In the genomic region with DNA sequence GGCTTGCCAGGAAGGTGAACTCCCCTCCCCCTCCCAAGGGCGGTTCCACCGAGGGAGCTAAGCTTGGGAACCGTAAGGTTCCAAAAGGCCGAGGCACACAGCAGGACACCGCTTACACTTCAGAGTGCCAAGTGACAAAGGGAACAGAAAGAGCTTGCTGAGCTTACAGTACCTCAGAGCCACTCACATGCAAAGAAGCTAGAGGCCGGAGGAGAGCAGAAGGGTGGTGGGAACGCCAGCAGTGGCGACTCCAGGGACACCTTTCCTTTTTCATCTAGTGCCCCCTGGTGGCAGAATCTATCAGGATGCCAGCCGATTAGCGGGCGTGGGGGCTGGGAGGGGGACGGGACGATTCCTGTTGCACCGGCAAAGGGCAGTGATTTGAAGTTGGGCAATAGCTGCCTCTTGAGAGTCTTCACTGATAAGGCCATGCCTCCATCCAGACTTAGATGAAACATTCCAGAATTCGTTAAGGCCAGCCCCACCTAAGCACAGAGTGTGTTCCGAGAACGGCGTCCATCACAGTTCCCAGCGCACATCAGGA, we compare ENCODE assay signal across 8 mouse cellular contexts. TPM values are rescaled to one million over a fixed set of nuclear protein-coding genes. Genes with fewer than 3 reads are reported as not detected.
DNase-seq lines count a peak whose midpoint lies in the region; ATAC-seq and TF ChIP-seq lines count a peak whose summit lies in the region.

No protein-coding gene starts in this region.

- no peak for TF ChIP-seq POLR2A in thymus, adult 2 months (IDR thresholded peaks at IDR 0.05; ENCODE audit: control insufficient read depth, extremely low read depth, insufficient read depth, low read length, poor library complexity)
- TF ChIP-seq POLR2A in liver, adult 2 months (IDR thresholded peaks at IDR 0.05; ENCODE audit: extremely low read depth, insufficient read depth, low read length), result no peak

- no peaks in the 10 kb centered on the region for H3K36me3 ChIP-seq in thymus, adult 2 months (ENCODE audit: control insufficient read depth, insufficient read depth, low read length)
- no peaks in the 10 kb centered on the region for H3K36me3 ChIP-seq in intestine, embryonic 16.5 days (ENCODE audit: control insufficient read depth, insufficient read depth, low read length)
- H3K36me3 ChIP-seq in liver, adult 2 months (ENCODE audit: control insufficient read depth, insufficient read depth, low read length), result no peaks in the 10 kb centered on the region
- H3K36me3 ChIP-seq in midbrain, embryonic 16.5 days (ENCODE audit: control insufficient read depth, insufficient read depth, low read length), result no peaks in the 10 kb centered on the region

- 10% methylated on average over 19 of the region's 19 CpGs for WGBS in thymus, adult 2 months
- 7% methylated on average over 19 of the region's 19 CpGs for WGBS in intestine, embryonic 16.5 days
- WGBS in liver, adult 2 months, result 5% methylated on average over 19 of the region's 19 CpGs
- 2% methylated on average over 19 of the region's 19 CpGs for WGBS in midbrain, embryonic 16.5 days

- no peaks in the 10 kb centered on the region for H3K79me2 ChIP-seq in liver, adult 2 months (ENCODE audit: control insufficient read depth, insufficient read depth, low read length)

- H3K4me2 ChIP-seq in intestine, embryonic 16.5 days (ENCODE audit: low read depth, low read length), result peak overlapping the region; percentile 67
- peak overlapping the region; percentile 47 for H3K4me2 ChIP-seq in midbrain, embryonic 16.5 days (ENCODE audit: low read length)

- no peaks in the 10 kb centered on the region for H3K9me3 ChIP-seq in intestine, embryonic 16.5 days (ENCODE audit: control insufficient read depth, low read length)
- no peaks in the 10 kb centered on the region for H3K9me3 ChIP-seq in midbrain, embryonic 16.5 days (replicated peaks; ENCODE audit: control insufficient read depth, low read length, poor library complexity, severe bottlenecking)

- H3K9ac ChIP-seq in intestine, embryonic 16.5 days (ENCODE audit: low read depth, low read length), result peak overlapping the region; percentile 47; the same call in 1 of the 2 replicates
- H3K9ac ChIP-seq in liver, adult 2 months (ENCODE audit: low read depth, low read length), result no peak overlapping the region
- peak overlapping the region; percentile 49 for H3K9ac ChIP-seq in midbrain, embryonic 16.5 days (ENCODE audit: low read depth, low read length)

- DNase-seq in thymus, adult 2 months, result peak; percentile 56
- no peak for DNase-seq in thymus, adult 18-20 months
- peak; percentile 82 to 84 for DNase-seq in cerebellum, postnatal 36 days
- DNase-seq in gastrocnemius, postnatal 4 days (ENCODE audit: low spot score in 2 of 2), result peak; percentile 56 to 79
- peak; percentile 29 for DNase-seq in liver, adult 2 months (ENCODE audit: extremely low read depth, low read depth, low spot score)
- DNase-seq in thymus, postnatal 0 days (ENCODE audit: low spot score), result peak; percentile 42

- no peak overlapping the region for H3K4me3 ChIP-seq in thymus, adult 2 months (ENCODE audit: control insufficient read depth, insufficient read depth, low read length)
- H3K4me3 ChIP-seq in intestine, embryonic 16.5 days (ENCODE audit: low read length), result peak overlapping the region; percentile 39
- no peak overlapping the region for H3K4me3 ChIP-seq in liver, adult 2 months (ENCODE audit: insufficient read depth, low read depth, low read length)
- H3K4me3 ChIP-seq in midbrain, embryonic 16.5 days (ENCODE audit: low read depth, low read length), result peak overlapping the region; percentile 30

- peak; percentile 65; the same call in 1 of the 2 replicates for TF ChIP-seq CTCF in thymus, adult 2 months (IDR thresholded peaks at IDR 0.05; ENCODE audit: borderline replicate concordance, control insufficient read depth, extremely low read depth, insufficient read depth, low read length, poor library complexity)
- peak; percentile 71 for TF ChIP-seq CTCF in liver, adult 2 months (IDR thresholded peaks at IDR 0.05; ENCODE audit: low read depth, low read length)

- peak; percentile 65 for ATAC-seq in intestine, embryonic 16.5 days
- ATAC-seq in midbrain, embryonic 16.5 days, result peak; percentile 66

- H3K4me1 ChIP-seq in thymus, adult 2 months (replicated peaks; ENCODE audit: control insufficient read depth, insufficient read depth, low read length), result peaks cover 6% of the 10 kb centered on the region; the same call in 1 of the 2 replicates
- H3K4me1 ChIP-seq in intestine, embryonic 16.5 days (ENCODE audit: control insufficient read depth, insufficient read depth, low read length), result peaks cover 35% of the 10 kb centered on the region
- H3K4me1 ChIP-seq in liver, adult 2 months (ENCODE audit: control insufficient read depth, insufficient read depth, low read length), result peaks cover 3% of the 10 kb centered on the region; the same call in 1 of the 2 replicates
- peaks cover 43% of the 10 kb centered on the region for H3K4me1 ChIP-seq in midbrain, embryonic 16.5 days (ENCODE audit: control insufficient read depth, insufficient read depth, low read length)

- H3K27me3 ChIP-seq in thymus, adult 2 months (ENCODE audit: control insufficient read depth, insufficient read depth, low read length), result peaks cover 20% of the 10 kb centered on the region
- no peaks in the 10 kb centered on the region for H3K27me3 ChIP-seq in intestine, embryonic 16.5 days (replicated peaks; ENCODE audit: control insufficient read depth, insufficient read depth, low read length)
- peaks cover 7% of the 10 kb centered on the region; the same call in 1 of the 2 replicates for H3K27me3 ChIP-seq in liver, adult 2 months (ENCODE audit: control insufficient read depth, insufficient read depth, low read length)
- no peaks in the 10 kb centered on the region for H3K27me3 ChIP-seq in midbrain, embryonic 16.5 days (ENCODE audit: control insufficient read depth, insufficient read depth, low read depth, low read length)

- H3K27ac ChIP-seq in thymus, adult 2 months (ENCODE audit: control insufficient read depth, insufficient read depth, low read length), result no peak overlapping the region
- H3K27ac ChIP-seq in intestine, embryonic 16.5 days (ENCODE audit: low read length), result no peak overlapping the region
- no peak overlapping the region for H3K27ac ChIP-seq in liver, adult 2 months (replicated peaks; ENCODE audit: insufficient read depth, low read depth, low read length)
- H3K27ac ChIP-seq in midbrain, embryonic 16.5 days (ENCODE audit: low read length), result peak overlapping the region; percentile 73

RNA-seq across cellular contexts. Expression of a gene that starts 24.3 kb away (rescaled TPM):
- 13.3 and 13.4 TPM in 2 replicates for polyA plus RNA-seq in thymus, adult 2 months (2012; rRNA removed)
- total RNA-seq in gastrocnemius, postnatal 4 days (2021), result 10 to 100 TPM; 94.6 to 97.6 TPM
- 5.3 and 5.8 TPM in 2 replicates for polyA plus RNA-seq in intestine, embryonic 16.5 days (2015; fragmentation: Nextera tagmentation; extraction: Ambion mirVana)
- 0.13 and 0.18 TPM in 2 replicates for total RNA-seq in liver, adult 2 months (2014; rRNA removed)
- polyA plus RNA-seq in liver, adult 2 months (2012; rRNA removed), result 0.28 and 0.37 TPM in 2 replicates
- polyA plus RNA-seq in midbrain, embryonic 16.5 days (2015; fragmentation: Nextera tagmentation; extraction: Ambion mirVana), result 38.4 and 38.6 TPM in 2 replicates
- polyA plus RNA-seq in thymus, postnatal 0 days (2015; fragmentation: Nextera tagmentation; extraction: Ambion mirVana), result 1.6 and 1.7 TPM in 2 replicates

Comparison
In these comparisons a context has a peak if more than half of its experiments do, and no peak if none do; other contexts are left out.
1. DNase-seq: peak in thymus, adult 2 months (single experiment), cerebellum, postnatal 36 days (2 of 2), gastrocnemius, postnatal 4 days (2 of 2), liver, adult 2 months (single experiment) and thymus, postnatal 0 days (single experiment); none in thymus, adult 18-20 months (0 of 2).
2. H3K4me3 ChIP-seq: peak in intestine, embryonic 16.5 days (single experiment) and midbrain, embryonic 16.5 days (single experiment); none in thymus, adult 2 months (single experiment) and liver, adult 2 months (single experiment).